In genomic region chr11:59554535-59554934, GRCm38 (mm10) we compare ENCODE assay signal across 28 mouse cellular contexts. TPM values are rescaled to one million over a fixed set of nuclear protein-coding genes. Genes with fewer than 3 reads are reported as not detected.
DNase-seq lines count a peak whose midpoint lies in the region; ATAC-seq lines count a peak whose summit lies in the region.
"Had no signal": no experiment of that assay in that cellular context is flagged by ENCODE, and none has a peak within 500 bp of the region (broad histone marks: within the 10 kb centered on the region; RNA-seq: fewer than 3 reads in every experiment).

No protein-coding gene starts in this region.

- H3K27ac ChIP-seq in heart, embryonic 10.5 days, result no peak overlapping the region
- peak overlapping the region; percentile 75 for H3K27ac ChIP-seq in macrophage
- H3K27ac ChIP-seq: embryonic facial prominence, embryonic 13.5 days; embryonic facial prominence, embryonic 15.5 days; forebrain, embryonic 10.5 days; forebrain, embryonic 12.5 days had no signal

- H3K36me3 ChIP-seq in heart, embryonic 10.5 days, result no peaks in the 10 kb centered on the region
- H3K36me3 ChIP-seq in macrophage (ENCODE audit: inconsistent target), result peaks cover 39% of the 10 kb centered on the region; the same call in 1 of the 2 replicates
- H3K36me3 ChIP-seq: embryonic facial prominence, embryonic 13.5 days; embryonic facial prominence, embryonic 15.5 days; forebrain, embryonic 10.5 days; forebrain, embryonic 12.5 days had no signal

- peak; percentile 36 for ATAC-seq in common myeloid progenitor, adult 5-6 weeks (replicated peaks; ENCODE audit: low read depth, poor library complexity, severe bottlenecking)
- ATAC-seq in monocyte, adult 5-6 weeks (replicated peaks; ENCODE audit: insufficient number of reproducible peaks, low FRiP score, low TSS enrichment, poor library complexity, severe bottlenecking), result no peak
- ATAC-seq: forebrain, embryonic 14.5 days; forebrain, embryonic 16.5 days had no signal

- peak; percentile 52 for DNase-seq in heart, embryonic 10.5 days (ENCODE audit: low spot score)
- DNase-seq in heart, adult 9 months (ENCODE audit: low spot score in 2 of 2), result no peak
- DNase-seq in cerebellum, postnatal 4 days (ENCODE audit: low spot score in 2 of 2), result no peak
- no peak for DNase-seq in layer of hippocampus, adult 8-10 months (ENCODE audit: low spot score in 2 of 2)
- DNase-seq: adrenal gland, adult 2 months; adrenal gland, postnatal 10 days; adrenal gland, postnatal 25 days; cerebellum, adult 11-12 months; cerebellum, adult 2 months; cerebellum, adult 9-10 months; cerebellum, postnatal 14 days; cerebellum, postnatal 36 days; embryo, embryonic 11 days had no signal

- no peaks in the 10 kb centered on the region for H3K27me3 ChIP-seq in heart, embryonic 10.5 days (ENCODE audit: insufficient read depth, poor library complexity, severe bottlenecking)
- H3K27me3 ChIP-seq: embryonic facial prominence, embryonic 13.5 days; embryonic facial prominence, embryonic 15.5 days; forebrain, embryonic 12.5 days had no signal

- H3K4me3 ChIP-seq in heart, embryonic 10.5 days, result no peak overlapping the region
- no peak overlapping the region for H3K4me3 ChIP-seq in macrophage (ENCODE audit: inconsistent target)
- H3K4me3 ChIP-seq: embryonic facial prominence, embryonic 13.5 days; embryonic facial prominence, embryonic 15.5 days; erythroblast, embryonic 14.5 days; forebrain, embryonic 10.5 days; forebrain, embryonic 12.5 days had no signal

- 79% methylated on average over 8 of the region's 8 CpGs for WGBS in heart, embryonic 10.5 days
- 29% methylated on average over 8 of the region's 8 CpGs for WGBS in macrophage (ENCODE audit: missing documents)

- H3K9me3 ChIP-seq in heart, embryonic 10.5 days, result no peaks in the 10 kb centered on the region
- H3K9me3 ChIP-seq: embryonic facial prominence, embryonic 13.5 days; embryonic facial prominence, embryonic 15.5 days; forebrain, embryonic 10.5 days; forebrain, embryonic 12.5 days had no signal

- H3K79me2 ChIP-seq in macrophage (ENCODE audit: inconsistent target), result peaks cover 99% of the 10 kb centered on the region

- H3K4me1 ChIP-seq in heart, embryonic 10.5 days, result 0 out of 2 replicates have a peak, but pooled peaks cover 4% of the 10 kb centered on the region
- H3K4me1 ChIP-seq: embryonic facial prominence, embryonic 13.5 days; embryonic facial prominence, embryonic 15.5 days; forebrain, embryonic 10.5 days; forebrain, embryonic 12.5 days had no signal

RNA-seq across cellular contexts. Expression of gene Nlrp3, which starts 13.2 kb away (rescaled TPM):
- 0.40 TPM in 1 of 2 replicates, not detected in the other for polyA plus RNA-seq in heart, embryonic 10.5 days (2016; fragmentation: Nextera tagmentation; extraction: Ambion mirVana)
- 2.8 and 7.3 TPM in 2 replicates for total RNA-seq in common myeloid progenitor, adult 5-6 weeks (2017)
- total RNA-seq in macrophage (2018; cell fraction: chromatin; rRNA removed), result 1,000 to 10,000 TPM in 11 of 26 experiments, 100 to 1,000 TPM in 14, 10 to 100 TPM in 1; 75.9 to 3,830 (median 872) TPM
- total RNA-seq in macrophage (2018; cell fraction: cytosol; rRNA removed), result 100 to 1,000 TPM in 12 of 26 experiments, 10 to 100 TPM in 14; 22.4 to 664 (median 78.7) TPM
- total RNA-seq in macrophage (2018; cell fraction: nucleus; rRNA removed), result 1,000 to 10,000 TPM in 7 of 26 experiments, 100 to 1,000 TPM in 17, 10 to 100 TPM in 2; 53.6 to 2,106 (median 679) TPM
- polyA plus RNA-seq in macrophage (2018), result 12.7 to 36.4 TPM (median 25.2 TPM) in 3 replicates
- 35.2 to 49.8 TPM (median 49.4 TPM) in 3 replicates for total RNA-seq in monocyte, adult 5-6 weeks (2017)
- total RNA-seq in layer of hippocampus, adult 8-10 months (2022), result 1 to 10 TPM in 3 of 4 experiments, under 1 TPM in 1; 0.98 to 5.6 (median 2.3) TPM
- total RNA-seq: MEL had no signal
- polyA plus RNA-seq: forebrain, embryonic 12.5 days had no signal

RNA-seq across cellular contexts. Expression of gene Olfr222, which starts 21.5 kb away (rescaled TPM):
- not detected in 2 replicates for polyA plus RNA-seq in heart, embryonic 10.5 days (2016; fragmentation: Nextera tagmentation; extraction: Ambion mirVana)
- total RNA-seq in common myeloid progenitor, adult 5-6 weeks (2017), result not detected in 2 replicates
- total RNA-seq in macrophage (2018; cell fraction: chromatin; rRNA removed), result not detected
- total RNA-seq in macrophage (2018; cell fraction: cytosol; rRNA removed), result under 1 TPM in 5 of 26 experiments, not detected in 21; 0.04 to 0.16 (median 0.09) TPM
- under 1 TPM in 2 of 26 experiments, not detected in 24; 0.35 to 0.48 TPM for total RNA-seq in macrophage (2018; cell fraction: nucleus; rRNA removed)
- not detected in 3 replicates for polyA plus RNA-seq in macrophage (2018)
- not detected in 3 replicates for total RNA-seq in monocyte, adult 5-6 weeks (2017)
- not detected for total RNA-seq in layer of hippocampus, adult 8-10 months (2022)
- total RNA-seq: adrenal gland, adult 2 months; adrenal gland, postnatal 10 days; adrenal gland, postnatal 25 days; adrenal gland, postnatal 4 days; ES-E14; MEL had no signal
- polyA plus RNA-seq: adrenal gland, adult 2 months; C2C12; cerebellum, adult 2 months; embryonic facial prominence, embryonic 11.5 days; embryonic facial prominence, embryonic 13.5 days; erythroblast, embryonic 14.5 days; forebrain, embryonic 10.5 days; forebrain, embryonic 12.5 days; forebrain, embryonic 14.5 days; forebrain, embryonic 16.5 days had no signal

RNA-seq across cellular contexts. Expression of gene Zkscan17, which starts 28.0 kb away (rescaled TPM):
- polyA plus RNA-seq in heart, embryonic 10.5 days (2016; fragmentation: Nextera tagmentation; extraction: Ambion mirVana), result 19.9 and 22.9 TPM in 2 replicates
- total RNA-seq in common myeloid progenitor, adult 5-6 weeks (2017), result 14.9 and 23.1 TPM in 2 replicates
- total RNA-seq in macrophage (2018; cell fraction: chromatin; rRNA removed), result 100 to 1,000 TPM in 1 of 26 experiments, 10 to 100 TPM in 25; 26.2 to 124 (median 43.6) TPM
- 10 to 100 TPM in 25 of 26 experiments, 1 to 10 TPM in 1; 9.9 to 26.3 (median 16.1) TPM for total RNA-seq in macrophage (2018; cell fraction: cytosol; rRNA removed)
- total RNA-seq in macrophage (2018; cell fraction: nucleus; rRNA removed), result 10 to 100 TPM; 14.9 to 66.5 (median 35.2) TPM
- polyA plus RNA-seq in macrophage (2018), result 10.8 to 16.3 TPM (median 11.7 TPM) in 3 replicates
- total RNA-seq in monocyte, adult 5-6 weeks (2017), result 8.6 to 18.8 TPM (median 11.6 TPM) in 3 replicates
- total RNA-seq in layer of hippocampus, adult 8-10 months (2022), result 1 to 10 TPM; 6.4 to 10.0 (median 8.3) TPM

RNA-seq across cellular contexts. Expression of gene Olfr223, which starts 38.6 kb away (rescaled TPM):
- polyA plus RNA-seq in heart, embryonic 10.5 days (2016; fragmentation: Nextera tagmentation; extraction: Ambion mirVana), result not detected in 2 replicates
- not detected in 2 replicates for total RNA-seq in common myeloid progenitor, adult 5-6 weeks (2017)
- not detected for total RNA-seq in macrophage (2018; cell fraction: chromatin; rRNA removed)
- not detected for total RNA-seq in macrophage (2018; cell fraction: cytosol; rRNA removed)
- total RNA-seq in macrophage (2018; cell fraction: nucleus; rRNA removed), result not detected
- not detected in 3 replicates for polyA plus RNA-seq in macrophage (2018)
- not detected in 3 replicates for total RNA-seq in monocyte, adult 5-6 weeks (2017)
- not detected for total RNA-seq in layer of hippocampus, adult 8-10 months (2022)
- total RNA-seq: adrenal gland, adult 2 months; adrenal gland, postnatal 10 days; adrenal gland, postnatal 25 days; adrenal gland, postnatal 4 days; ES-E14; MEL had no signal
- polyA plus RNA-seq: adrenal gland, adult 2 months; C2C12; cerebellum, adult 2 months; embryonic facial prominence, embryonic 11.5 days; embryonic facial prominence, embryonic 13.5 days; embryonic facial prominence, embryonic 15.5 days; erythroblast, embryonic 14.5 days; forebrain, embryonic 10.5 days; forebrain, embryonic 12.5 days; forebrain, embryonic 14.5 days; forebrain, embryonic 16.5 days had no signal
